Mouse (Mus musculus): ENCODE measurements around the gene Slit3.

- TF ChIP-seq CTCF (IDR thresholded peaks at IDR 0.05; ENCODE audit: borderline replicate concordance, insufficient read depth, low read length) = no peak
- no peak for TF ChIP-seq POLR2A (IDR thresholded peaks at IDR 0.05; ENCODE audit: low read depth, low read length)
Measured at GRCm38 (mm10) chr11:35080451-35081125, 40.4 kb upstream of the Slit3 start.
